27 mouse cellular contexts compared by ENCODE assay signal in genomic region chr6:19214700-19215099, GRCm38 (mm10).
DNase-seq lines count a peak whose midpoint lies in the region; ATAC-seq lines count a peak whose summit lies in the region.
"Had no signal": no experiment of that assay in that cellular context is flagged by ENCODE, and none has a peak within 500 bp of the region (broad histone marks: within the 10 kb centered on the region; RNA-seq: fewer than 3 reads in every experiment).

No protein-coding gene starts in this region.

- no peaks in the 10 kb centered on the region for H3K27me3 ChIP-seq in forebrain, embryonic 15.5 days
- H3K27me3 ChIP-seq in forebrain, embryonic 10.5 days (ENCODE audit: poor library complexity, severe bottlenecking) = no peaks in the 10 kb centered on the region
- H3K27me3 ChIP-seq in forebrain, embryonic 16.5 days (replicated peaks; ENCODE audit: control insufficient read depth, insufficient read depth, low read length) = no peaks in the 10 kb centered on the region
- H3K27me3 ChIP-seq in limb, embryonic 10.5 days (ENCODE audit: low read depth, poor library complexity, severe bottlenecking) = no peaks in the 10 kb centered on the region
- H3K27me3 ChIP-seq: embryonic facial prominence, embryonic 13.5 days; heart, embryonic 15.5 days; hindbrain, embryonic 15.5 days; intestine, embryonic 15.5 days; limb, embryonic 12.5 days; neural tube, embryonic 15.5 days; Patski had no signal

- H3K27ac ChIP-seq in forebrain, embryonic 15.5 days (replicated peaks) = peak overlapping the region; percentile 70
- H3K27ac ChIP-seq in forebrain, embryonic 10.5 days = no peak overlapping the region
- H3K27ac ChIP-seq in forebrain, embryonic 16.5 days (ENCODE audit: low read length) = peak overlapping the region; percentile 17; the same call in 1 of the 2 replicates
- no peak overlapping the region for H3K27ac ChIP-seq in limb, embryonic 10.5 days
- H3K27ac ChIP-seq: embryonic facial prominence, embryonic 13.5 days; gastrocnemius, adult 2 months; heart, embryonic 15.5 days; hindbrain, embryonic 15.5 days; intestine, embryonic 15.5 days; limb, embryonic 12.5 days; midbrain, embryonic 10.5 days; neural tube, embryonic 15.5 days; stomach, postnatal 0 days had no signal

- no peaks in the 10 kb centered on the region for H3K9me3 ChIP-seq in forebrain, embryonic 15.5 days
- no peaks in the 10 kb centered on the region for H3K9me3 ChIP-seq in forebrain, embryonic 10.5 days
- H3K9me3 ChIP-seq in forebrain, embryonic 16.5 days (ENCODE audit: control insufficient read depth, low read length) = no peaks in the 10 kb centered on the region
- H3K9me3 ChIP-seq in limb, embryonic 10.5 days (replicated peaks) = no peaks in the 10 kb centered on the region
- H3K9me3 ChIP-seq: embryonic facial prominence, embryonic 13.5 days; heart, embryonic 15.5 days; hindbrain, embryonic 15.5 days; intestine, embryonic 15.5 days; limb, embryonic 12.5 days; midbrain, embryonic 10.5 days; neural tube, embryonic 15.5 days had no signal

- DNase-seq in forebrain, embryonic 10.5 days (ENCODE audit: extremely low spot score, low spot score) = no peak
- DNase-seq in brain, embryonic 18.5 days (ENCODE audit: low read depth, low spot score) = peak; percentile 0
- peak; percentile 33 for DNase-seq in cerebellum, adult 8-10 months
- no peak for DNase-seq in adrenal gland, postnatal 36 days
- DNase-seq in limb, embryonic 10.5 days (ENCODE audit: low spot score) = no peak
- DNase-seq: adrenal gland, adult 2 months; embryo, embryonic 11 days; gastrocnemius, adult 2 months; heart, postnatal 4 days; kidney, adult 8-10 months; kidney, postnatal 10 days; liver, postnatal 0 days; thymus, postnatal 14 days had no signal

- ATAC-seq in forebrain, embryonic 15.5 days (replicated peaks) = peak; percentile 73
- ATAC-seq in forebrain, embryonic 16.5 days = peak; percentile 86
- ATAC-seq: intestine, embryonic 15.5 days; liver, postnatal 0 days; lung, postnatal 0 days; Patski had no signal

- H3K9ac ChIP-seq in forebrain, embryonic 15.5 days (replicated peaks) = no peak overlapping the region
- H3K9ac ChIP-seq in forebrain, embryonic 16.5 days (replicated peaks; ENCODE audit: low read depth, low read length) = no peak overlapping the region
- H3K9ac ChIP-seq: embryonic facial prominence, embryonic 13.5 days; heart, embryonic 15.5 days; hindbrain, embryonic 15.5 days; intestine, embryonic 15.5 days; limb, embryonic 12.5 days; liver, postnatal 0 days; neural tube, embryonic 15.5 days had no signal

- H3K4me3 ChIP-seq in forebrain, embryonic 15.5 days = no peak overlapping the region
- no peak overlapping the region for H3K4me3 ChIP-seq in forebrain, embryonic 10.5 days
- no peak overlapping the region for H3K4me3 ChIP-seq in forebrain, embryonic 16.5 days (replicated peaks; ENCODE audit: low read length)
- H3K4me3 ChIP-seq in limb, embryonic 10.5 days = no peak overlapping the region
- H3K4me3 ChIP-seq: embryonic facial prominence, embryonic 13.5 days; erythroblast, embryonic 14.5 days; gastrocnemius, adult 2 months; heart, embryonic 15.5 days; hindbrain, embryonic 15.5 days; intestine, embryonic 15.5 days; limb, embryonic 12.5 days; midbrain, embryonic 10.5 days; neural tube, embryonic 15.5 days had no signal

- H3K4me2 ChIP-seq in forebrain, embryonic 15.5 days (replicated peaks) = no peak overlapping the region
- H3K4me2 ChIP-seq in forebrain, embryonic 16.5 days (ENCODE audit: low read length) = no peak overlapping the region
- H3K4me2 ChIP-seq: embryonic facial prominence, embryonic 13.5 days; heart, embryonic 15.5 days; hindbrain, embryonic 15.5 days; intestine, embryonic 15.5 days; limb, embryonic 12.5 days; liver, embryonic 11.5 days; neural tube, embryonic 15.5 days had no signal

- no peaks in the 10 kb centered on the region for H3K36me3 ChIP-seq in forebrain, embryonic 15.5 days
- no peaks in the 10 kb centered on the region for H3K36me3 ChIP-seq in forebrain, embryonic 10.5 days (replicated peaks)
- H3K36me3 ChIP-seq in forebrain, embryonic 16.5 days (ENCODE audit: control insufficient read depth, insufficient read depth) = no peaks in the 10 kb centered on the region
- no peaks in the 10 kb centered on the region for H3K36me3 ChIP-seq in limb, embryonic 10.5 days
- H3K36me3 ChIP-seq: embryonic facial prominence, embryonic 13.5 days; heart, embryonic 15.5 days; hindbrain, embryonic 15.5 days; intestine, embryonic 15.5 days; limb, embryonic 12.5 days; midbrain, embryonic 10.5 days; neural tube, embryonic 15.5 days had no signal

- 0 out of 2 replicates have a peak, but pooled peaks cover 3% of the 10 kb centered on the region for H3K4me1 ChIP-seq in forebrain, embryonic 15.5 days
- H3K4me1 ChIP-seq in forebrain, embryonic 10.5 days = no peaks in the 10 kb centered on the region
- H3K4me1 ChIP-seq in forebrain, embryonic 16.5 days (replicated peaks; ENCODE audit: control insufficient read depth, insufficient read depth, low read length) = no peaks in the 10 kb centered on the region
- no peaks in the 10 kb centered on the region for H3K4me1 ChIP-seq in limb, embryonic 10.5 days
- H3K4me1 ChIP-seq: embryonic facial prominence, embryonic 13.5 days; heart, embryonic 15.5 days; hindbrain, embryonic 15.5 days; intestine, embryonic 15.5 days; limb, embryonic 12.5 days; midbrain, embryonic 10.5 days; neural tube, embryonic 15.5 days had no signal

- WGBS in forebrain, embryonic 15.5 days = 85% methylated on average over 1 of the region's 1 CpGs
- 93% methylated on average over 1 of the region's 1 CpGs for WGBS in forebrain, embryonic 10.5 days
- 64% methylated on average over 1 of the region's 1 CpGs for WGBS in forebrain, embryonic 16.5 days
- WGBS in limb, embryonic 10.5 days = 93% methylated on average over 1 of the region's 1 CpGs

Comparison
In these comparisons a context has a peak if more than half of its experiments do, and no peak if none do; other contexts are left out.
1. H3K27ac ChIP-seq: peak in forebrain, embryonic 15.5 days (single experiment) and forebrain, embryonic 16.5 days (single experiment); none in forebrain, embryonic 10.5 days (single experiment) and limb, embryonic 10.5 days (single experiment).
2. DNase-seq: peak in brain, embryonic 18.5 days (single experiment) and cerebellum, adult 8-10 months (single experiment); none in forebrain, embryonic 10.5 days (single experiment), adrenal gland, postnatal 36 days (0 of 2) and limb, embryonic 10.5 days (single experiment).